Mouse (Mus musculus) hindbrain, embryonic 16.5 days (tissue): ENCODE measurements around the gene Atxn1. TPM values are rescaled to one million over a fixed set of nuclear protein-coding genes. Genes with fewer than 3 reads are reported as not detected.

ENCODE experiments used
- ATAC-seq: fragments of 200-750 bp; cut with Nextera tagmentation; 2 replicates; pipeline ENCODE4 v1.8.0; 2017; ENCODE audit warnings: moderate TSS enrichment, moderate library complexity
- H3K27ac ChIP-seq: fragments of 300-500 bp; sonication (generic); 2 replicates; pipeline ENCODE4 v1.5.1; 2014; ENCODE audit warnings: low read depth, mild to moderate bottlenecking, control low read depth, low read length, moderate library complexity
- H3K27me3 ChIP-seq: fragments of 300-500 bp; sonication (generic); replicated peaks from 2 replicates; pipeline ENCODE4 v1.6.1; 2014; ENCODE audit warnings: low read length; ENCODE audit not compliant: control insufficient read depth, insufficient read depth
- H3K36me3 ChIP-seq: fragments of 300-500 bp; sonication (generic); 2 replicates; pipeline ENCODE4 v1.6.1; 2014; ENCODE audit warnings: mild to moderate bottlenecking, low read length, moderate library complexity, mixed read lengths; ENCODE audit not compliant: control insufficient read depth, insufficient read depth
- H3K4me1 ChIP-seq: fragments of 300-500 bp; sonication (generic); 2 replicates; pipeline ENCODE4 v1.6.1; 2014; ENCODE audit warnings: low read depth, low read length; ENCODE audit not compliant: control insufficient read depth, insufficient read depth
- H3K4me2 ChIP-seq: fragments of 300-500 bp; sonication (generic); 2 replicates; pipeline ENCODE4 v1.6.1; 2014; ENCODE audit warnings: mild to moderate bottlenecking, low read length, control low read depth, moderate library complexity
- H3K4me3 ChIP-seq: fragments of 300-500 bp; sonication (generic); 2 replicates; pipeline ENCODE4 v1.5.1; 2014; ENCODE audit warnings: mild to moderate bottlenecking, low read length, control low read depth, moderate library complexity
- H3K9ac ChIP-seq: fragments of 300-500 bp; sonication (generic); 2 replicates; pipeline ENCODE4 v1.6.1; 2014; ENCODE audit warnings: low read depth, mild to moderate bottlenecking, control low read depth, low read length, moderate library complexity
- H3K9me3 ChIP-seq: fragments of 300-500 bp; sonication (generic); 2 replicates; pipeline ENCODE4 v1.6.1; 2014; ENCODE audit warnings: mild to moderate bottlenecking, low read length, moderate library complexity; ENCODE audit not compliant: control insufficient read depth
- WGBS: fragments of 180-500 bp; shearing (Covaris S2); extraction: QIAGEN DNeasy Blood & Tissue Kit; methylation state at CpG from one replicate; pipeline ENCODE4 v1.1.7; 2014; 5-methylcytosine and 5-hydroxymethylcytosine counted together
- polyA plus RNA-seq: library from polyadenylated mRNA; unstranded; fragments of >200 nt; fragmentation: Nextera tagmentation; extraction: Ambion mirVana; gene quantifications from 2 replicates; pipeline ENCODE4 v1.2.1, GENCODE M21; 2015

Atxn1 gene
- polyA plus RNA-seq, 1 experiment from 2014 or later: 8.3 TPM

- ATAC-seq: no peak
- Histone ChIP-seq H3K4me1 (peaks cover under 1% of the 10 kb centered on the region; the same call in 1 of the 2 replicates), H3K27me3 (no peaks in the 10 kb centered on the region), H3K4me3 (no peak overlapping the region), H3K4me2 (no peak overlapping the region), H3K36me3 (no peaks in the 10 kb centered on the region), H3K9ac (no peak overlapping the region), H3K9me3 (no peaks in the 10 kb centered on the region), H3K27ac (no peak overlapping the region)
- 85% methylated on average over 4 of the region's 4 CpGs for WGBS
Observed at GRCm38 (mm10) chr13:45822491-45822829, 142.3 kb downstream of the Atxn1 start.

- WGBS: 94% methylated on average over 7 of the region's 7 CpGs
- Histone ChIP-seq H3K36me3 (no peaks in the 10 kb centered on the region), H3K4me1 (no peaks in the 10 kb centered on the region), H3K27ac (no peak overlapping the region), H3K4me3 (no peak overlapping the region), H3K9ac (no peak overlapping the region), H3K9me3 (no peaks in the 10 kb centered on the region), H3K27me3 (no peaks in the 10 kb centered on the region), H3K4me2 (no peak overlapping the region)
- ATAC-seq: no peak
Observed at GRCm38 (mm10) chr13:45821764-45822490, 142.9 kb downstream of the Atxn1 start.

- Histone ChIP-seq H3K27ac (0 out of 2 replicates have a peak overlapping the region, but pooled peaks have one; percentile 10), H3K4me1 (no peaks in the 10 kb centered on the region)
Observed at GRCm38 (mm10) chr13:45820473-45821230, 144.2 kb downstream of the Atxn1 start.

GRCm38 (mm10) chr13:45816670-45817069 is 148.1 kb downstream of the Atxn1 start:
- Histone ChIP-seq H3K4me1 (no peaks in the 10 kb centered on the region), H3K4me3 (no peak overlapping the region), H3K4me2 (no peak overlapping the region), H3K9me3 (no peaks in the 10 kb centered on the region), H3K36me3 (no peaks in the 10 kb centered on the region), H3K9ac (no peak overlapping the region), H3K27ac (no peak overlapping the region), H3K27me3 (no peaks in the 10 kb centered on the region)
- 82% methylated on average over 1 of the region's 1 CpGs for WGBS
- no peak for ATAC-seq

More at GRCm38 (mm10) chr13:45820473-45821230, 144.2 kb downstream of the Atxn1 start:
- H3K4me3 ChIP-seq: no peak overlapping the region
- no peaks in the 10 kb centered on the region for H3K9me3 ChIP-seq
- WGBS: 42% methylated on average over 15 of the region's 15 CpGs
- H3K36me3 ChIP-seq: no peaks in the 10 kb centered on the region
- H3K27me3 ChIP-seq: no peaks in the 10 kb centered on the region
- ATAC-seq: no peak; the same call in 1 of the 2 replicates
- no peak overlapping the region for H3K4me2 ChIP-seq
- no peak overlapping the region for H3K9ac ChIP-seq

GRCm38 (mm10) chr13:45809777-45810410 is 154.9 kb downstream of the Atxn1 start:
- H3K4me2 ChIP-seq: no peak overlapping the region
- no peaks in the 10 kb centered on the region for H3K27me3 ChIP-seq
- no peak overlapping the region for H3K4me3 ChIP-seq
- 34% methylated on average over 16 of the region's 16 CpGs for WGBS
- no peak overlapping the region for H3K9ac ChIP-seq
- H3K9me3 ChIP-seq: no peaks in the 10 kb centered on the region
- ATAC-seq: peak; percentile 49; the same call in 1 of the 2 replicates
- no peaks in the 10 kb centered on the region for H3K36me3 ChIP-seq
- no peak overlapping the region for H3K27ac ChIP-seq
- H3K4me1 ChIP-seq: peaks cover 8% of the 10 kb centered on the region

- H3K4me1 ChIP-seq: peaks cover 8% of the 10 kb centered on the region
- H3K9ac ChIP-seq: peak overlapping the region; percentile 44; the same call in 1 of the 2 replicates
- H3K27ac ChIP-seq: no peak overlapping the region
- H3K36me3 ChIP-seq: no peaks in the 10 kb centered on the region
- ATAC-seq: 0 out of 2 replicates have a peak, but pooled peaks have one; percentile 9
- peak overlapping the region; percentile 19 for H3K4me3 ChIP-seq
- H3K27me3 ChIP-seq: no peaks in the 10 kb centered on the region
- 39% methylated on average over 18 of the region's 18 CpGs for WGBS
- H3K9me3 ChIP-seq: no peaks in the 10 kb centered on the region
- H3K4me2 ChIP-seq: peak overlapping the region; percentile 47
Observed at GRCm38 (mm10) chr13:45807593-45808043, 157.2 kb downstream of the Atxn1 start.

- Histone ChIP-seq H3K4me3 (no peak overlapping the region), H3K9ac (no peak overlapping the region; the same call in 1 of the 2 replicates), H3K27me3 (no peaks in the 10 kb centered on the region), H3K27ac (no peak overlapping the region), H3K4me1 (peaks cover 8% of the 10 kb centered on the region), H3K4me2 (peak overlapping the region; percentile 47), H3K36me3 (no peaks in the 10 kb centered on the region), H3K9me3 (no peaks in the 10 kb centered on the region)
- 46% methylated on average over 18 of the region's 18 CpGs for WGBS
- ATAC-seq: no peak
Observed at GRCm38 (mm10) chr13:45806600-45807525, 157.9 kb downstream of the Atxn1 start.

GRCm38 (mm10) chr13:45805915-45806599 is 158.8 kb downstream of the Atxn1 start:
- H3K4me2 ChIP-seq: no peak overlapping the region
- H3K36me3 ChIP-seq: no peaks in the 10 kb centered on the region
- no peak overlapping the region for H3K4me3 ChIP-seq
- no peak overlapping the region for H3K27ac ChIP-seq
- WGBS: 27% methylated on average over 9 of the region's 9 CpGs
- ATAC-seq: no peak
- H3K9ac ChIP-seq: no peak overlapping the region
- no peaks in the 10 kb centered on the region for H3K27me3 ChIP-seq
- H3K9me3 ChIP-seq: no peaks in the 10 kb centered on the region
- peaks cover 8% of the 10 kb centered on the region for H3K4me1 ChIP-seq
